Mouse (Mus musculus): ENCODE data around the gene Atp1a2.
A peak's percentile ranks its signal among the peaks of the same experiment; 100 is the strongest.
"Not testable (repeated sequence)": the region's sequence is repeated elsewhere in the genome, so short reads cannot be mapped to it uniquely, and the experiment has no call there.

Gene Atp1a2

DNA sequence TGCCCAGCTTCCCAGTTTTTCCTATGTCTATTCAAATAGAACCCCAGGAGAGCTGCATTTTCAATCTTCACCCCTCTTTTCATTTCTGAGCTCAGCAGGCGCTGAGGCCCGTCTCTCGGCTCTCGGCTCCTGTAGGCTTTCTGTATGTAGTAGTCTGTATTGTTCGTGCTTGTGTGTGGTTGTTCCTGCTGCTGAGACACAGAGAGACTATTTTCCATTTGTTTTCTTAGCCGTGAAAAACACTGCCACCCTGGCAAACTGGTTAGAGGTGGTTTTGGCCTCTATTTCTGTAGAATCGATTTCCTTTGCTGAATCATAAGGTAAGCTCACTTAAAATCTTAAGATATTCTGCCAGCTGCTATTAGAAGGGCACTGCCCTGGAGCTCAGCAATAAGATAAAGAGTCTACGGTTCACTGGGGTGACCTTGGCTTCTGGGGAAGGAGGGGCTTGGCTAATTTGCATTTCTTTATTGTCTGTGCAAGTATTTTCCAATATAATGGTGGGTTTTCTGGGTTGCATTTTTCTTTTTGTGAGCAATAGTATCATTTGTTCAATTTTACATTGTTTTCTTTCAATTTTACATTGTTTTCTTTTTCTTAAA, 36.3 kb downstream of the Atp1a2 start, which contains the start of gene Igsf8:
Gene Igsf8, plus strand, starts transcription at position 165 of the 602 bp plus-strand sequence.
- DNase-seq = no peak

DNA sequence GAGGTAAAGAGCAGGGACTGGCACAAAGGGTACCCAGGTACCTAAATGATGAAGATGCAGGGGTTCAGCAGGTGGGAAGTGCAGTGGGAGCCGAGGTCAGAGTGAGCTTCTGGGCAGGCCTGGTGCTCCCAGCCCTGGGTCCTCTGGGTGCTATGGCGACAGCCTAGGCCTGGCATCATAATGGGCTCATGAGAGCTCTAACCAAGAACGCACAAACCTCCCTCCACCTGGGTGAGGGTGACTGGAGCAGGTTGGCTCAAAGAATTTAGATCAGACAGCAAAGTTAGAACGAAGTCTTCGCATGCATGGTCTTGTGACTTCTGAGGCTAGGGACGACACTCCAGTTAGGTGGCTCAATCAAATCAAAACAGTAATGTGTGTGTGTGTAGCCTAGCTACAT, 39.5 kb downstream of the Atp1a2 start, which contains the start of gene Atp1a4:
Gene Atp1a4, minus strand, starts transcription at position 101 of the 400 bp plus-strand sequence.
- no peak for DNase-seq

DNA sequence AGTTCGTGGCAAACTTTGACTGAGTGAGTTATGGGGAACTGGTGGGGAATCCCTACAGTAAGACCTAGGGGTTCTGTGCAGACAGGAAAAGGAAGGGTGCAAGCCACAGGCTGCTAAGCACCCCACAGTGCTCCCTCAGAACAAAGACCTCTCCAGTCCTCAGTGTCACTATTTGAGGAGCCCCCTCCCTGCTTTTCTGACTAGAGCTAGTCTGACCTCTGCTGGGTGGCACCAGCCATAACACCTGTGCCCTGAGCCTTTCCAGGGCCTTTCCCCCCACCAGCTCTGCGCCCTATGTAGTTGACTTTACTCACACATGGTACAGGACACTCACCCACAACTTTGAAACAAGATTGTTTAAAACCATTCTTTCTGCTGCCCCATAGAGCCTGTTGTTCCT, 50.2 kb downstream of the Atp1a2 start:
- peak in 1 of 2 experiments; percentile 60 for DNase-seq

DNA sequence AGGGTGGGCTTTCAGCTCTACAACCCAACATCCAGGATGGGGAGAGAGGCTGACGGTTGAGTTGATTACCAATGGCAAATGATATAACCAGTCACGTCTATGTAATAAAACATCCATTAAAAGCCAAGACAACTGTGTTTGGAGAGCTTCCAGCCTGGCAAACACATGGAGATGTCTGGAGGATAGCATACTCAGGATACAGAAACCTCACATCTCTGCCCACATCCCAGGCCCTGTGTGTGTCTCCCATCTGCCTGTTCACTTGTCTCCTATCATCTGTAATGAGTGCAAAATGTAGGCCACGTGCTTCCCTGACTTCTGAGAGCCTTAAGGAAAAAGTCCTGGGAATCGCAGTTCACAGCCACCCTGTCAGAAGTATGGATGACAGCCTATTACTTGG, 50.6 kb downstream of the Atp1a2 start:
- no peak for DNase-seq

DNA sequence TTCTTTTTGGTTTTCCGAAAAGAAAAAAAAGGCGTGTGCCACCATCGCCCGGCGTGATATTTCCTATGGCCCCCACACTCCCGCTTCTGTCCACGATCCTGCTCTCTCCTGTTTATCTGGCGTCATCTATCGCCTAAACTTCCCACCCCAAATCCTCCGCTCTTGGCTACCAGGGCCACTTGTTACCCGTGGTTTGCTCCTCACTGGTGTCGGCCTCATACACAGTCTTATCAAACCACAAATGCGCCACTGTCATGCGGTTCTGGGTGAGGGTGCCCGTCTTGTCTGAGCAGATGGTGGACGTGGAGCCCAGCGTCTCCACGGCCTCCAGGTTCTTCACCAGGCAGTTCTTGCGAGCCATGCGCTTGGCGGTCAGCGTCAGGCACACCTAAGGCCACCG, 53.2 kb downstream of the Atp1a2 start:
- not testable (repeated sequence) for DNase-seq

DNA sequence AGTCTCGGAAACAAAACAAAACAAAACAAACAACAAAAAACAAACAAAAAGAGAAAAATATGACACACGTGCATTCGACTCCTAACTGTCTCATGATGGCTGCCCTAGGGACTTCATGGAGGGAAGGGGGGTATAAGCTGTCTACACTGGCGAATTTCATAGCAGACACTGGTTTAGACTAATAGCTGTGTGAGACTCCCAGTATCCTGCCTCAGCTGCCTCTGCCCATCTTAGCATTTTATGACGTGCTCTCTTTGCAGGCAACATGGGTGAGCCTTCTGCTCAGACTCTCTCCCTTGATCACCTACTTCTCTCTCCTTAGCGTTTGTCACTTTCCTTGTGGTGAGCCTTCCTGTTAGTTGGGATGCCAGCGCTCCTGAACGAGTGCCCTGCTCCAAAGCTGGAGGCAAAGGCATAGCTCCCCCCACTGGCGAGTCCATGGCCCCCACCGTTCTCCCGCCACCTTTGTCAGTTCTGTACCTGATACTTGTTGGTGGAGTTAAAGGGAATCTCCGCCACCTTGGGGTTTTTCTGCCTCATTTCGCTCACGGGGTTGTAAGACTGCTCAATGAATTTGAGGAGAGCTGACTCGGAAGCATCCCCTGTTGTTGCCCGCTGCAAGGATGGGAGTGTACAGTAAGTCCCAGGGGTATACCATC, 54.2 kb downstream of the Atp1a2 start:
- DNase-seq = peak; percentile 34 to 71

DNA sequence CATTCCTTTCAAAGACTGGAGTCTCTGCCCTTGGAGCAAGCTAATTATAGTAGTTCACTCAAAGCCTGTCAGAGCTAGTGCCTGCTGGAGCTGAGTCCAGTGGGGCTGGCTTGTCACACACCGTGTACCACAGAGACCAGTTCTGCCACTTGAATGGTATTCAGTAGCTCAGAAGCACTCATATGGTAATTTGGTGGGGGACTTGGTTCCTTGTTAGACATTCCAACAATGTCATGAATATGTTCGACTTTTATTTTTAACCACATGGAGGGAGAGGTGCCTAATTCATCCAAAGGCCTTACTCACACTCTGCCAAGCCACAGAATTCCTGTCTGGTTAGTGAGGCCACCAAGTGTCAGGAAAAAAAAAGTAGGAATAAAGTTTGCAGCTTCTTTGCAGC, 55.5 kb downstream of the Atp1a2 start:
- DNase-seq = peak; percentile 64 to 80

DNA sequence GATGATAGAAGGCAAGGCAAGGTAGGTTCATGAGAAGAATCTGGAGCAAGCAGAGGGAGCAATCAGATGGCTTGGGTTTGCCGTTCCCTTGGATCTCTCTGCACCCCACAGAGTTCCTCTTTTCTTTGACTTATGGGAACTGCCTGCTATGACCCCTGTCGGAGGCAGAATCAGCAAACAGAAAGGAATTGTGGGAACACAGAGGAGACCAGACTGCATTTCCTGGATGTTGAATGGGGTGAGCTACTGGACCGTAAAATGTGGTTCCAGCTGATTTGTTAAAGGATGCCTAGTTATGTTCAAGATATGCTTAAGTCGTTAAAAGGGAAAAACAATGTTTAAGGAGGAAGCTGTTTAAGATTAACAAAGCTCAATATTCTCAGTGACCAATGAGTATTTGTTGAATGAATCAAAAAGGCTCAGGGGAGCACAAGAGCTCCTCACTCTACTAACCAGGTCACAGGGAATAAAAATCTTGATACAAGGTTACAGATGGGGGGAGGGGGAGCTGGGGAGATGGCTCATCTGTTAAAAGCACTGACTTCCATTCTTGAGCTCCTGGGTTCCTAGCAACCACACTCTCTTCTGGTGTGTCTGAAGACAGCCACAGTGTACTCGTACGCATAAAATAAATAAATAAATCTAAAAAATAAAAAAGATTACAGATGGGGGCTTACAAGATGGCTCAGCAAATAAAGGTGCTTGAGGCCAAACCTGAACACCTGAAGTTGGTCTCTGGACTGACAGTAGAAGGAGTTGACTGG, 56.7 kb downstream of the Atp1a2 start:
- peak in 1 of 2 experiments; percentile 40 for DNase-seq

DNA sequence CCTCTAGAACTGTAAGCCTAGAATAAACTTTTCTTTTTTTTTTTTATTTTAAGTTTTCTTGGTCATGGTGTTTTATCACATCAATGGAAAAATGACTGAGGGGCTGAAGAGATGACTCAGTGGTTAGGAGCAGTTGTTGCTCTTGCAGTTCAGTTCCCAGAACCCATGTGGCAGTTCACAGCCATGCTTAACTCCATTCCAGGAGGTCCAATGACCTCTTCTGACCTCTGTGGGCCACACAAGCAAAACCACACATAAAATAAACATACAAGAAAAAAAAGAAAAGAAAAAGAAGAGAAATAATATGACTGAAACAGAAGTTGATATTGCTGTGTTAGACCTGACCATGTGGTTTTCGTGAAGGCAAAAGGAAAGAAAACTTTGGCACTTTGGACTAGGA, 68.6 kb downstream of the Atp1a2 start:
- no peak for DNase-seq

DNA sequence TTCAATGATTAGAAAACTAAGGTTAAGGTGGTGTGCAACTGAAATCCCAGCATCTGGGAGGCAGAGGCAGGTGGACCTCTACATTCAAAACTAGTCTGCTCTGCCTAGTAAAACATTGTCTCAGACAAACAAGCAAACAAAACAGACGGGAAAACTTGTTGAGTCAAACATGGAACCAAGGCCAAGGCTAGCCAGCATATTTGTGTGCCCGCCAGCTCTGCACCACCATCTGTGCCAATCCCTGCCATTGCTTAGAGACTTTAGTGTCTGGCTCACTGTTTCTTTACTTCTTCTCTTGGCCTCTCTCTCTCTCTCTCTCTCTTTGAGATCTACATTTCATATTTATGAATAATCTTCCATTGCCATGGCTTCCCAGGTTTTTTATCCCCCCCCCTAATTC, 69.7 kb downstream of the Atp1a2 start:
- peak in 1 of 2 experiments; percentile 37 for DNase-seq
